Mouse (Mus musculus) hindbrain, embryonic 11.5 days (tissue): ENCODE measurements around the gene Zdhhc18. TPM values are rescaled to one million over a fixed set of nuclear protein-coding genes. Genes with fewer than 3 reads are reported as not detected.

Source experiments
- polyA plus RNA-seq: library from polyadenylated mRNA; unstranded; fragments of >200 nt; fragmentation: Nextera tagmentation; extraction: Ambion mirVana; gene quantifications from 2 replicates; pipeline ENCODE4 v1.2.1, GENCODE M21; 2014

Gene Zdhhc18
- polyA plus RNA-seq, 1 experiment from 2014 or later, result 2.8 TPM

Other genes starting within 250 kb of the Zdhhc18 start
- gene Tent5b, start 170.0 kb downstream of the Zdhhc18 start, polyA plus RNA-seq, result 0.37 and 0.46 TPM in 2 replicates
- gene Trnp1, start 151.6 kb downstream of the Zdhhc18 start, polyA plus RNA-seq, result 1.7 and 2.6 TPM in 2 replicates
- 1.0 and 1.7 TPM in 2 replicates for gene Kdf1, start 131.2 kb downstream of the Zdhhc18 start, polyA plus RNA-seq
- gene Nudc, start 104.2 kb downstream of the Zdhhc18 start, polyA plus RNA-seq, result 315 and 324 TPM in 2 replicates
- gene Nr0b2, start 96.8 kb downstream of the Zdhhc18 start, polyA plus RNA-seq, result not detected in 2 replicates
- gene Gpatch3, start 75.4 kb downstream of the Zdhhc18 start, polyA plus RNA-seq, result 6.9 and 8.9 TPM in 2 replicates
- 25.9 and 29.3 TPM in 2 replicates for gene Gpn2, start 65.8 kb downstream of the Zdhhc18 start, polyA plus RNA-seq
- gene Sfn, start 48.0 kb downstream of the Zdhhc18 start, polyA plus RNA-seq, result 19.5 and 29.6 TPM in 2 replicates
- gene Pigv, start 22.5 kb upstream of the Zdhhc18 start, polyA plus RNA-seq, result 10.0 and 10.7 TPM in 2 replicates
- gene Arid1a, start 106.6 kb upstream of the Zdhhc18 start, polyA plus RNA-seq, result 40.8 and 51.6 TPM in 2 replicates
- gene Rps6ka1, start 237.6 kb upstream of the Zdhhc18 start, polyA plus RNA-seq, result 27.9 and 28.7 TPM in 2 replicates